Mouse (Mus musculus) brain, embryonic 18.5 days (tissue): ENCODE results near the gene Gm49378.

Experiments used
- DNase-seq: peaks from one replicate; pipeline ENCODE4 v3.0.0-alpha.2; 2012; ENCODE audit warnings: low read depth, low spot score

Gm49378 gene

DNA sequence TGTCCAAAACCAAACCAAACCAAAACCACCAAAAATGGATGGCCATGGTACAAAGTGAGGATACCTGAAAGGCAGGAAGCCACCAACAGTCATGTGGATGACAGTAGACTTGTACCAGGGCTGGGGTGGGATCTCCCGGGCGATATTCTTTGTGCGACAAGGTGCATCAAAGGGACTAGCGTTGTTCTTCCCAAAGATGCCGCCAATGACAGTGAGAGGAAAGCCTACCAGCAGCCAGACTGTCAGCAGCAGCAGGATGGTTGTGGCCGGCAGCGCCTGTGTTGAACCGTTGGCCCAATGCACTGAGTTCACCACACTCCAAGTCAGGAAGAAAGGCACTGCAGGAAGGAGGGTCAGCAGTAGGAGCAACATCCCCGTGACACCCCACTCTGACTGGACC, at the start of gene Gm49378:
TSS of gene Gm49378 (minus strand) at position 101 of the 400 bp plus-strand sequence.
- no peak for DNase-seq

DNA sequence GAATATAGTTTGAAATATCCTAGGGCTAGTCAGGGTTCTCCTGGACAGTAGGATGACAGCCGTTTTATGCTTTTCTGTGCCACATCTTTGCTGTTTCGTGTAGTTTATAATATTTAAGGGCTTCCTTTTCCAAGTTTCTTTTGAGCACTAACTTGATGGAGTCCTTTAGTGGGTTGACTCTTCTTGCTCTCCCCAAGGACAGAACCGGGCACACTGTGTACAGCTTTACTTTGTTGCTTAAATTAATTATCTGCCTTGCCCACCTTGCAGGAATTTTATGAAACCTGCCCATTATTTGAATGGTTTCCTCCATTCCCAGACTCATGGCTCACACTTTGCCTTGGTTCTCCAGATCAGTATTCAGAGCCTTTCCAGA, 44.4 kb upstream of the Gm49378 start:
- DNase-seq = no peak

GRCm38 (mm10) chr14:55681160-55682117, 43.7 kb upstream of the Gm49378 start, which contains the start of gene Tinf2:
TSS of gene Tinf2 (minus strand) at chr14:55681820.
- DNase-seq = peak; percentile 94

DNA sequence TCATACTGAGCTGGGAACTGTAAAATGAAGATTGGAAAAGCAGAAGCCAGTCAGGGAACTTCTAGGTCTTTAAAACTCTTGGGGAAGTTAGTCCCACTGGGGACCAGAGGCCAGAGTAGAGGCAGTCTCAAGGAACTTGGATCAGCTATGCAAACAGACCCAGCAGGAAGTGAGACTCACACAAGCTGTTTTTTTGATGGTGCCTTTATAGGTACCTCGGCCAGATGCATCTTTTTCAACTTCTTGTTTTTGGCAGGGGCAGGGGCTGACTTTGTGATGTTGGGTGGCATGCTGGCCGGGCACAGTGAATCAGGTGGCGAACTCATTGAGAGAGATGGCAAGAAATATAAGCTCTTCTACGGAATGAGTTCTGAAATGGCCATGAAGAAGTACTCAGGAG, 39.9 kb upstream of the Gm49378 start:
- no peak for DNase-seq

DNA sequence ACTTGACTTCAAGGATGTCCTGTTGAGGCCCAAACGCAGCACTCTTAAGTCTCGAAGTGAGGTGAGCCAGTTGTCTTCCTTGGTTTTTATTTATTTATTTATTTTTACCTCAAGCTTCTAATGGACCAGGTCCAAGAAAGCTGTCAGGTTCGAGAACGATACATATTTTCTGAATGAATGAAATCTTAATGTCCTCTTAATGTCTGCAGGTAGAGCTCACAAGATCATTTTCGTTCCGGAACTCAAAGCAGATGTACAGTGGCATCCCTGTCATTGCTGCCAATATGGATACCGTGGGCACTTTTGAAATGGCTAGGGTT, 35.0 kb upstream of the Gm49378 start:
- DNase-seq = no peak

DNA sequence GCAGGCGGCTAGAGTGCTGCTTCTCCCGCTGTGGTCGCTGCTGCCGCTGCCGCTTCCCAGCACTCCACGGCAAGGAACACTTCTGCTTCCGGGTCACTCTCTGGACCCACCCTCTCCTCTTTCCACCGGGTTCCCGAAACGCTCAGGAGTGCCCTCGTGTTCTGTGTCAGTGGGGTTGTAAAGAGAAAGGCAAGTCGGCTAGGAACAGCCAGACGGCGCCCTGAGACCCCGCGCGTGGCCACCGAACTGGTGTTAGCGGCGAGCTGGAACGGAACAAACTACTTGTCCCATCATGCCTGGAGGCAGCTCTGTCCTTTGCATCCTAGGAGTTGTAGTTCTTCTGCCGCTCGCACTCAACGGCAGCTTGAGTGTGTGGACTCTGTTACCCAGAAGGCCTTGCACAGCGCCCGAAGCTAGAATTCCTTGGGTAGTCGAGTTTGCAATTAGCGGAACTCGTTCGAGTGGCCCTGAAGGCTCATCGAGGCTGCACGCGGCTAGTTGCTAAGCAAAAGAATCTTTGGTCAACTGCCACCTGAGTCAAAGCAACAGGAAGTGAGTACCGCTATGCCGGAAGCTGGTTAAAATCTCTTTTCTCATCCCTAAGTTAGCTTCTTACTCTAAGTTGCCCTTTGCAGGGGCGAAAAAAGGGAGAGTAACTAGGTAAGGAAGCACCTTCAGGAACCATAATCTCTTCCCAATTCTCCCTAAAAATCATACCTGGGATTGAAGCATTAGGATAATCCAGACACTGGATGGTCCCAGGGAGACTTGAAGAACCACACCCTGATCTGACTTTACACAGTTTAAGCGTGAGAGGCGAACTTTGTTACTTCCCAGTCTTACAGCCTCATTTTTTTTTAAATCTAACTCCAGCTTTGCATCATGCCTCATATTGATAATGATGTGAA, 34.4 kb upstream of the Gm49378 start, which contains the start of the genes Gmpr2 and Nedd8:
TSS of gene Gmpr2 (plus strand) at position 109 of the 908 bp plus-strand sequence.
TSS of gene Nedd8 (minus strand) at position 292 of the 908 bp plus-strand sequence.
- DNase-seq = peak; percentile 95

GRCm38 (mm10) chr14:55671486-55671832, 33.8 kb upstream of the Gm49378 start:
- DNase-seq = no peak

DNA sequence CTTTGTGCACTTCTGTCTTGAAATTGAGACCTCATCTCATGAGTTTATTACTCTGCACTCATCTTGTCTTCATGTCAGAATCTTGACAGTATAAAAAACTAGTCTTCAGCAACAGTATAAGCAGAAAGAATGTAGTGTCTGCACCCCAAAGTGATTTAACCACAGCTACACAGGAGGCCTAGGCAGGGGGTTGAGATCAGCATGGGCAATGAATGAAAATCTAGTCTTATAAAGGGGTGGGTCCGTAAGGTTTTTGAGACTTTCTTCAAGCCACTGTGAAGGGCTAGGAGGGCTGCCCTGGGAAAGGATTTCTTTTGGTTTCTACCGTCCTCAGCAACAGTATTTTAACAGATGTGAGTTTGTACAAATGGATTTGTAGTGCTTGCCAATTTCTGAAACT, 22.9 kb upstream of the Gm49378 start:
- DNase-seq = no peak

- DNase-seq = peak; percentile 76
Measured at GRCm38 (mm10) chr14:55659960-55660573, 22.4 kb upstream of the Gm49378 start, which contains the start of gene Mdp1. TSS of gene Mdp1 (minus strand) at chr14:55660508.

DNA sequence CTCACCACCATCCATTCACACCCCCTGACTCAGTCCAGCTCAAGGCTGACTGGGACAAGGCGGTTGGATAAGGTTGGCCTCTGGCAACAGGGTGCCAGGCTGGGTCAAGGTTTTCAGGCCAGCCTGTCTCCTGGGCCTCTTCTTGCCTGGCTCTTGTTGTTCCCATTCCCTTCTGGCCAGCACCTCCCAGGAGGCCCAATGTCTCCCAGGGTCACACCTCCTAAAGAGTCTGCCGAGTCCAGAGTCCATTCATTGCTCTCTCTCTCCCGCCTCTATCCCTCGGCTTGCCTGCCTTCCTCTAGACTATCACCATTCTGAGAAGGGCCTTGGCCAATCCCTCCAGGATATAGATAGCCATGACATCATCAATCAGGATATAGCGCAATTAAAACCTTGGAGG, 20.3 kb upstream of the Gm49378 start:
- no peak for DNase-seq

DNA sequence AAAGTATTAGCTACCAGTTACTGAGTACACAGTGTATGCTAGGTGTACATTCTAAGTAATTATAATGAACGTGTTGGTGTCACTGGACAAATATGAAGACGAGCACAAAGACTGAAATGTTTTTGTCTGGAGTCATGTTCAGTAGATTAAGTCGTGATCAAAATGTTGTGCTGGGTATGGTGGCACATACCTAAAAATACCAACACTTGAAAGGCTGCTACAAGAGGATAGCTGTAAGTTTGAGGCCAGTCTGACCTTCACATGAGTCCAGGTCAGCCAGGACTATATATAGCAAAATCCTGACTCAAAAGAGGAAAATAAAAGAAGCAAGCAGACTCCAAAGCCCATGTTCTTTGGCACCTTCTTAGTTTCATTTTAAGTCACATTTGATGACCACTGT, 19.2 kb upstream of the Gm49378 start:
- no peak for DNase-seq

- no peak for DNase-seq
Measured at GRCm38 (mm10) chr14:55651528-55651927, 13.8 kb upstream of the Gm49378 start.

DNA sequence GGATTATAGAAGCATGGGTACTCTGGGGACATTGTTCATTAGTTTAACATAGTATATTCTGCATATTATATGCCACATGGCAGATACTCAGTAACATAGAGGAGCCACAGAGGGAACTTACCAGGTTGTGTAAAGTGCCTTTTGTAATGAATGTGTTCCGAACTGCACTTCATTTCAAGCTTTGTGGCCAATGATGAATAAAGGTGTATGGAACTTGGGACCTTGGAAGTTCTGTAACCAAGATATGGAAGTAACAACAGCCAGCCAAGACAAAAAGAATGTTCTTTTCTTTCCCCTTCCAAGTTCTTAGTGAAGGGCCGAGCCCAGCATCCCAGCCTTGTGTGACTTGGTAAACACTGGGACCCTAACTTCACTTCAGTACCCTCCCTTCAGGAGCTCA, 12.2 kb upstream of the Gm49378 start, which contains the start of gene Tssk4:
TSS of gene Tssk4 (plus strand) at position 301 of the 400 bp plus-strand sequence.
- no peak for DNase-seq

- no peak for DNase-seq
Measured at GRCm38 (mm10) chr14:55644261-55644888, 6.7 kb upstream of the Gm49378 start.

DNA sequence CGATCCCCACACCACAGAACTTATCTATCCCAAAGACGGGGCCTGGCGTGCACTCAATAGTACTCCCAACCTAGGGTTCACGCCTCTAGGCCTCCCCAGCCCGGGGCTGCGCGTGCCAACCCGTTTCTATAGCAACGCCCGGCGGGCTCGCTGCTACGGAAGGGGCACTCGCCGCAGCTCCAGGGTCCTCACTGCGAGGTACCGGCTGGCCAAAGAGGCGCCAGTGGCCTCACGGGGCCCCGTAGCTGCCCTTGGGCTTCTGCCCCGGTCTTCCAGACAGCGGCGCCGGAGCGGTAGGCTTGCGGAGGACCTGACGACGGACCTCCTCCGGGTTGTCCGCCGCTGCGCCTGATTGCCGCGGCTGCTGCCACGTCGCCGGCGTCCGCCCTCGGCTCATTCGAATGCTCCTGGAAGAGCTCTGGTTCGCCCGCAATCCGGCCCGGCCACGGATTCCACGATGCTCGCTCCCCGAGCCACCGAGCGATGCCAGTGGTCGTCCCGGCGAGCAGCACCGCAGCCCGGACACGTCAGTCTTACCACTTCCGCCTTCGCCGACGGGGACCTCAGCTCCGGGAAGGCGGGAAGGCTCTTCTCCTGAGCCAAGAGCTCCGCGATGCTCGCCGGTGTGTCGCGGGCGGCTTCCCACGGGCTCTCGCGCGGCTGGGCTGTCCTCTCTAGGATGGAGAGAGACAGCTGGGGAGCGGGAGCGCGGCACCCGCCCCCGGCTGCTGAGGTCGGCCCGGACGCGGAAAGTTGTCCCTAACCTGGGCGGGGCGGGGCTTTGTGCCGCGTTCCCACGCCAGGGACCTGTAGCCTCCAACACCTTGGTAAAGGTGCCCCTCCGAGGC, 5.6 kb upstream of the Gm49378 start, which contains the start of gene Tm9sf1:
TSS of gene Tm9sf1 (minus strand) at position 747 of the 848 bp plus-strand sequence.
- peak; percentile 70 for DNase-seq

GRCm38 (mm10) chr14:55642679-55643059, 5.0 kb upstream of the Gm49378 start:
- no peak for DNase-seq

- no peak for DNase-seq
Measured at GRCm38 (mm10) chr14:55641291-55641690, 3.6 kb upstream of the Gm49378 start.

GRCm38 (mm10) chr14:55640816-55641215, 3.1 kb upstream of the Gm49378 start:
- DNase-seq = no peak

DNA sequence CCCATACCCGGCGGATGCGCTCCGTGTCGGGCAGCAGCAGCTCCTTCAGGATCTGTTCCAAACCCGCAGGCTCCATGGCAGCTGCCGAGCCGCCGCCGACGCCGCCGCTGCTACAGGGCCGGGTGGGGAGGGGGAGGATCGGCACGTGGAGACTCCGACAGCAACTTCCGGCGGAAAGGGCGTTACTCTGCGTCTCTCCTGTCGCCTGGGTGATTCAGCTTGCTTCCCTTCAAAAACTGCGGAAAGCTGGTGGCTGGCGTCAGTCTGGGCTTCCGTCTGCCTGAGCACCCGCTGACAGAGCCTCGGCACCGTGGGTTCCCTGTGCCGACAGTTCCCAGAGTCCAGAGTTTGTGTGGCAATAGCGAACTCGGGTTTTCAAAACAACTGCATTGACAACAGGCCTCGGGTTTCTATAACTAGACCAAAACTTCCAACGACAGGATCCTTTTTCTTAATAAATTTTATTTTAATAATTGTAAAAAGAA, 2.1 kb downstream of the Gm49378 start, which contains the start of gene Ipo4:
TSS of gene Ipo4 (minus strand) at position 435 of the 485 bp plus-strand sequence.
- peak; percentile 76 for DNase-seq
